Mouse (Mus musculus): ENCODE results near the gene Timm8a1. TPM values are rescaled to one million over a fixed set of nuclear protein-coding genes. Genes with fewer than 3 reads are reported as not detected.
A peak's percentile ranks its signal among the peaks of the same experiment; 100 is the strongest.
"Not testable (repeated sequence)": the region's sequence is repeated elsewhere in the genome, so short reads cannot be mapped to it uniquely, and the experiment has no call there.

The Timm8a1 gene
- polyA plus RNA-seq, 1 experiment from 2014 or later = 105 TPM

DNA sequence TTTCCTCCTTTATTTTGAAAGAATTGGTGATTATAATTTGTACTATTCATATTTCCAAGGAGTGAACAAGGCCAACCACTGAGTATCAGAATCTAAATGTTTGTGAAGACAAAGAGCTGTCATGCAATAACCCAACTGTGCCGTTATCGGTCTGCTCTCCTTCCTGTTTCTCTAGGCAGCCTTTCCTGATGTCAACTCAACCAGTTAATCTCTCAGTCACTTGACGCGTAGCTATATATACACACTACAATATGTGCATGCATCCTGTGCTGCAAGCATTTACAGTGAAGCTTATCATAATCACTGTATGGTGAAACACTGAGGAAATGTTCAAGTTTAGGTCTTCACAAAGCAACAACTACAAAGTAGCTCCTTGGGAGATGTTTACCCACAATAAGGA, 22.7 kb upstream of the Timm8a1 start:
- WGBS = 94% methylated on average over 4 of the region's 4 CpGs
- no peak overlapping the region for H3K27ac ChIP-seq (replicated peaks)
- H3K4me1 ChIP-seq = no peaks in the 10 kb centered on the region
- no peak for DNase-seq (ENCODE audit: low spot score)
- H3K9me3 ChIP-seq (replicated peaks) = no peaks in the 10 kb centered on the region
- no peak overlapping the region for H3K4me3 ChIP-seq
- no peaks in the 10 kb centered on the region for H3K36me3 ChIP-seq
- H3K27me3 ChIP-seq (ENCODE audit: low read depth, poor library complexity, severe bottlenecking) = peaks cover 6% of the 10 kb centered on the region

GRCm38 (mm10) chrX:134554425-134554824, 12.8 kb upstream of the Timm8a1 start:
- 81% methylated on average over 6 of the region's 6 CpGs for WGBS
- H3K27me3 ChIP-seq (ENCODE audit: low read depth, poor library complexity, severe bottlenecking) = no peaks in the 10 kb centered on the region
- no peak overlapping the region for H3K27ac ChIP-seq (replicated peaks)
- H3K36me3 ChIP-seq = no peaks in the 10 kb centered on the region
- no peaks in the 10 kb centered on the region for H3K9me3 ChIP-seq (replicated peaks)
- no peak overlapping the region for H3K4me3 ChIP-seq
- no peak for DNase-seq (ENCODE audit: low spot score)
- no peaks in the 10 kb centered on the region for H3K4me1 ChIP-seq

DNA sequence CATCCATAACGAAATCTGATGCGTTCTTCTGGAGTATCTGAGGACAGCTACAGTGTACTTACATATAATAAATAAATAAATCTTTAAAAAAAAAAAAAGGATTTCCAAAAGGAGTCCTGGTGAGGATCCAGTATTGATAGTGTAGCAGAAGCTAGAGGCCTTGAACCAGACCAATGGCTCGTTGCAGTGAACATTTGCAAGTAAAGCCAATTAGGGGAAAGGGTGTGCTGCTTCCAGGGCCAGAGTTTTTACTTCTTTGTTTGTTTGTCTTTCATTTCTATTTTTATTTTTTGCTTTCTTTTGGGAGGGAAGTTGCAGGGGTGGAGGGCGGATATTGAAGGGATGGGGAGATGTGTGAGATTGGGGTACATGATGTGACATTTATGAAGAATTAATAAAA, 11.7 kb upstream of the Timm8a1 start:
- H3K27me3 ChIP-seq (ENCODE audit: low read depth, poor library complexity, severe bottlenecking) = no peaks in the 10 kb centered on the region
- H3K4me1 ChIP-seq = no peaks in the 10 kb centered on the region
- no peak for DNase-seq (ENCODE audit: low spot score)
- 89% methylated on average over 4 of the region's 4 CpGs for WGBS
- no peaks in the 10 kb centered on the region for H3K36me3 ChIP-seq
- no peak overlapping the region for H3K4me3 ChIP-seq
- H3K27ac ChIP-seq (replicated peaks) = no peak overlapping the region
- H3K9me3 ChIP-seq (replicated peaks) = no peaks in the 10 kb centered on the region

DNA sequence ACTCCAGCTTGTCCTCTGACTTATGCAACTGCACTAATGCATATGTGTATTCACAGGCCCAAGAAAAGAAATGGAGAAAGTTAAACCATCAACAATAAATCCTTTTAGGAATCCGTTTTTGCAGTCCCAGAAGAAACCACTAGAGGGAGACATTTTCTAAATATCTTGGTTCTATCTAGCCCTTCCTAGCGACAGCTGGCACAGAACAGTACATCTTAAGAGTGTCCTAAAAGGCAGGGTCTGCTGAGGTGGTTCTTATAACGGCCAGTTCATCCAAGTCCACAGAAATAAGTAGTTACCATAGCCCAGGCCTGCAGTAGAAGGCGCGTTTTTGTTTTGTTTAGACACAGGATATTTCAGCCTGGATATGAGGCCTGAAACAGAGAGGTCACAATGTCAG, 9.2 kb upstream of the Timm8a1 start:
- no peaks in the 10 kb centered on the region for H3K9me3 ChIP-seq (replicated peaks)
- 22% methylated on average over 5 of the region's 5 CpGs for WGBS
- no peaks in the 10 kb centered on the region for H3K36me3 ChIP-seq
- no peak overlapping the region for H3K27ac ChIP-seq (replicated peaks)
- no peak overlapping the region for H3K4me3 ChIP-seq
- H3K27me3 ChIP-seq (ENCODE audit: low read depth, poor library complexity, severe bottlenecking) = no peaks in the 10 kb centered on the region
- peak; percentile 12 for DNase-seq (ENCODE audit: low spot score)
- no peaks in the 10 kb centered on the region for H3K4me1 ChIP-seq

DNA sequence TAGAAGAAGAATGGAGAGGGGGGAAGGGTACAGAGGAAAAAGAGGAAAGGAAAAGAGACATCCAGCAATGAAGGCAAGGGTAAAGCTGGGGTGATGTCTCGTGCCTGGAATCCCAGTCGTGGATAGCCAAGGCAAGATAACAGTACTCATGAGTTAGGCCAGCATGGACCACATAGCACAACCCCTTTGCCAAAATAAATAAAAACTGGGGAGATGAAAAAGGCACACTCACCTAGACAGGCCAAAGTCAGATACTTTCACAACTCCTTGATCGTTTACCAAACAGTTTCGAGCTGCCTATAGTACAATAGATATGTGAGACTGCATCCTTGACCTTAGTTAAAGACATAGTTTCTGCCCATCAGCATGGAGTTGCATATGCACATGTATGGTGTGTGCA, 5.7 kb upstream of the Timm8a1 start:
- Histone ChIP-seq H3K4me1 (no peaks in the 10 kb centered on the region), H3K36me3 (no peaks in the 10 kb centered on the region), H3K27ac (replicated peaks) (no peak overlapping the region), H3K9me3 (replicated peaks) (no peaks in the 10 kb centered on the region), H3K27me3 (ENCODE audit: low read depth, poor library complexity, severe bottlenecking) (no peaks in the 10 kb centered on the region), H3K4me3 (no peak overlapping the region)
- no peak for DNase-seq (ENCODE audit: low spot score)
- 90% methylated on average over 4 of the region's 4 CpGs for WGBS

GRCm38 (mm10) chrX:134541955-134542308, 267 bp upstream of the Timm8a1 start:
- Histone ChIP-seq H3K9me3 (replicated peaks) (no peaks in the 10 kb centered on the region), H3K27ac (replicated peaks) (peak overlapping the region; percentile 91), H3K27me3 (ENCODE audit: low read depth, poor library complexity, severe bottlenecking) (no peaks in the 10 kb centered on the region; the same call in 1 of the 2 replicates), H3K4me3 (peak overlapping the region; percentile 69), H3K4me1 (no peaks in the 10 kb centered on the region), H3K36me3 (peaks cover 2% of the 10 kb centered on the region; the same call in 1 of the 2 replicates)
- DNase-seq (ENCODE audit: low spot score) = no peak
- 16% methylated on average over 6 of the region's 6 CpGs for whole genome bisulfite sequencing

GRCm38 (mm10) chrX:134540414-134541135, 1.1 kb downstream of the Timm8a1 start:
- no peaks in the 10 kb centered on the region for H3K4me1 ChIP-seq
- H3K36me3 ChIP-seq = peaks cover 15% of the 10 kb centered on the region
- H3K27ac ChIP-seq (replicated peaks) = peak overlapping the region; percentile 91
- no peaks in the 10 kb centered on the region for H3K9me3 ChIP-seq (replicated peaks)
- 24% methylated on average over 12 of the region's 12 CpGs for WGBS
- H3K27me3 ChIP-seq (ENCODE audit: low read depth, poor library complexity, severe bottlenecking) = no peaks in the 10 kb centered on the region; the same call in 1 of the 2 replicates
- peak overlapping the region; percentile 69 for H3K4me3 ChIP-seq
- DNase-seq (ENCODE audit: low spot score) = peak; percentile 18

DNA sequence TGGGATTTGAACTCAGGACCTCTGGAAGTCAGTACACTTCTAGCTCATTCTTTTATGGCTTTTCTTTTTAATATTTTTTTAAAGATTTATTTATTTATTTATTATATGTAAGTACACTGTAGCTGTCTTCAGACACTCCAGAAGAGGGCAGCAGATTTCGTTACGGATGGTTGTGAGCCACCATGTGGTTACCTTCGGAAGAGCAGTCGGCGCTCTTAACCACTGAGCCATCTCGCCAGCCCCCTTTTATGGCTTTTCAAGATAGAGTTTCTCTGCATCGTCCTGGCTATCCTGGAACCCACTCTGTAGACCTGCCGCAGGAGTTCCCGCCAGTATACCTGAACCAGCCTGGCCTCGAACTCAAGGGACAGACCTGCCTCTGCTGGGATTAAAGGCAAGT, 1.9 kb downstream of the Timm8a1 start:
- DNase-seq (ENCODE audit: low spot score); H3K27me3 ChIP-seq (ENCODE audit: low read depth, poor library complexity, severe bottlenecking); H3K9me3 ChIP-seq (replicated peaks); H3K27ac ChIP-seq (replicated peaks); H3K4me1 ChIP-seq: not testable (repeated sequence)
- 91% methylated on average over 10 of the region's 10 CpGs for WGBS
- H3K36me3 ChIP-seq = peaks cover 21% of the 10 kb centered on the region
- peak overlapping the region; percentile 69 for H3K4me3 ChIP-seq

DNA sequence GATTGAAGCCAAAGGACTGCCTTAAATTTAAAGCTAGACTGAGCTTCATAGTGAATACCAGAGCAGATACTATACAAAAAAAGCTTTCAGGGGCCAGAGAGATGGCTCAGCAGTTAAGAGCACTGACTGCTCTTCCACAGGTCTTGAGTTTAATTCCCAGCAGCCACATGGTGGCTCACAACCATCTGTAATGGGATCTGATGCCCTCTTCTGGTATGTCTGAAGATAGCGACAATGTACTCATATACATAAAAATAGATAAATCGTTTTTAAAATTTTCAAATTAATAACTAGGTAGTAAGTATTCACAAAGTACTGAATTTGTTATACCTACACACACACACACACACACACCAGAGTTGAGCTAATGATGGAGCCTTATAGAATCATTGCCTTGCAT, 8.3 kb downstream of the Timm8a1 start:
- WGBS = 78% methylated on average over 2 of the region's 2 CpGs
- no peak for DNase-seq (ENCODE audit: low spot score)
- H3K4me1 ChIP-seq = no peaks in the 10 kb centered on the region
- H3K4me3 ChIP-seq = no peak overlapping the region
- no peaks in the 10 kb centered on the region for H3K27me3 ChIP-seq (ENCODE audit: low read depth, poor library complexity, severe bottlenecking)
- no peak overlapping the region for H3K27ac ChIP-seq (replicated peaks)
- H3K9me3 ChIP-seq (replicated peaks) = no peaks in the 10 kb centered on the region
- H3K36me3 ChIP-seq = peaks cover 25% of the 10 kb centered on the region

DNA sequence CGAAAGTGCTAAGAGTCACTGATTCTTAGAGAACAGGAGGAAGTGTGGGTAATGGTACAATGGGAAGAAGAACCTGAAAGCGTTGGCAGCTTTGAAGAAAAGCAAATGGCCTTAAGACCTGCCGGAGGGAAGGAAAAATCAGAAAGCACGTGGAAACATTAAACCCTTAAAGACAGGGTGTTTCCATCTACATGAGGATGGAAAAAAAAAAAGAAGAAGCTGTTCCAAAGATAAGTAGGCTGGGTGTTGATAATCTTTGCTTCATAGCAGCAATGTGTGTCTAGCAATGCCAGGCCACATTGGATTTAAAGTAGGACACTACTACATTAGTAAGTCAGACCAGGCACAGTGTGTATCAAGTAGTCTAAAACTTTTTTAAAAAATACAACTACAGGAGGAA, 16.4 kb downstream of the Timm8a1 start:
- 83% methylated on average over 4 of the region's 4 CpGs for WGBS
- H3K4me3 ChIP-seq = no peak overlapping the region
- H3K27ac ChIP-seq (replicated peaks) = no peak overlapping the region
- no peaks in the 10 kb centered on the region for H3K4me1 ChIP-seq
- no peaks in the 10 kb centered on the region for H3K36me3 ChIP-seq
- no peak for DNase-seq (ENCODE audit: low spot score)
- H3K9me3 ChIP-seq (replicated peaks) = no peaks in the 10 kb centered on the region
- H3K27me3 ChIP-seq (ENCODE audit: low read depth, poor library complexity, severe bottlenecking) = no peaks in the 10 kb centered on the region

DNA sequence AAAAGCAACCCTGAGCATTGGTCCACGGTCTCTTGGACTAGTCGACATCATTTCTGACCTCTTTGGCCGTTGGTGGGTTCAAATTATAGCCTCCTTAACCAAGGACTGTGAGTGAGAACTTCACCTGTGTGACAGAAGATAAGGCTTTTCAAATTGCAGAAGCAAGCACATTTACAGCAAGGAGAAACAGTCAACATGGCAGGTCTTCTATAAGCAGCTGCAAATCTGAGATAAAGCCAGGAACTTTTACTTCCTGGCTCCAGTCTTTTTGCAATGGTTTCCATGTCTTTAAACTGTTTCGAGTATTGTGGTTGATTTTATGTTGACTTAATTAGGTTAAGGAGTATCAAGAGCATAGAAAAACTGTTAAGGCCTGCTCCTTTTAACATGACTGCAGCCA, 17.9 kb downstream of the Timm8a1 start:
- no peak for DNase-seq (ENCODE audit: low spot score)
- Histone ChIP-seq H3K36me3 (no peaks in the 10 kb centered on the region), H3K4me3 (no peak overlapping the region), H3K4me1 (no peaks in the 10 kb centered on the region), H3K9me3 (replicated peaks) (no peaks in the 10 kb centered on the region), H3K27ac (replicated peaks) (no peak overlapping the region), H3K27me3 (ENCODE audit: low read depth, poor library complexity, severe bottlenecking) (no peaks in the 10 kb centered on the region)
- WGBS = 75% methylated on average over 4 of the region's 4 CpGs

DNA sequence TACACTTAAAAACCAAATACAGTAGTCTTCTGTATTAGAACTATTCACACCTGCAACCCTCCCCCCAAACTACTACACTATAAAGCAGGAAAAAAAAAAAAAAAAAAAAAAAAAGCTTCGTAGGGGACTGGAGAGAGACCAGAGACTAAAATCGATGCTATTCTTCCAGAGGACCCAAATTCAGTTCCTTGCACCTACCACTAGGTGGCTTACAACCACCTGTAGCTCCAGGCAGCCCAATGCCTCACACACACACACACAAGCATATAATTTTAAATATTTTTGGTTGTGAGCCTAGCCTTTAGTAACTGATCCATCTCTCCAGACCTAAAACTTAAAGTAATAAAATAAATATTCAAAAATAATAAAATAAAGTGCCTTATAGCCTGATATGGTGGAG, 32.2 kb downstream of the Timm8a1 start:
- Histone ChIP-seq H3K9me3 (replicated peaks) (no peaks in the 10 kb centered on the region), H3K27ac (replicated peaks) (no peak overlapping the region), H3K4me1 (no peaks in the 10 kb centered on the region), H3K4me3 (no peak overlapping the region), H3K36me3 (no peaks in the 10 kb centered on the region), H3K27me3 (ENCODE audit: low read depth, poor library complexity, severe bottlenecking) (peaks cover 4% of the 10 kb centered on the region; the same call in 1 of the 2 replicates)
- no peak for DNase-seq (ENCODE audit: low spot score)
- 10% methylated on average over 1 of the region's 2 CpGs for WGBS

DNA sequence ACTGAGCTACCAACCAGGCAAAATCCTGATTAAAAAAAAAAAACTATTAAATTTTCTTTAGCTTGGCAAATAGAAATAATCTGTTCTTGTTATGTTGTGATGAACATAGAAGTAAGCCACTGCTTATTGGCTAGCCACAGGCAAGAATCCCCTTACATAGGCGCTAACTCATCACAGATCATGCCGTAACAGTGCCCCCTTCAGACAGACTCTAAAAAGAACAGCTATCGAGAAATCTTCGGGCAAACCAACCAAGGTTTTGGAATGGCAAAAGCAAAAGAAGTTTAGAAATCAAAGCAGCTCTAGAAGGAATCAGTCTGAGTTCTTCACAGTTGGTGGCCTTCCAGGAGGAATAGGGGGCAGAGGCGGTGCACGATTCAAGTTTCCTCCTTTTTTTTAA, 33.7 kb downstream of the Timm8a1 start:
- Histone ChIP-seq H3K27me3 (ENCODE audit: low read depth, poor library complexity, severe bottlenecking) (no peaks in the 10 kb centered on the region), H3K27ac (replicated peaks) (no peak overlapping the region), H3K9me3 (replicated peaks) (no peaks in the 10 kb centered on the region), H3K4me1 (no peaks in the 10 kb centered on the region), H3K36me3 (no peaks in the 10 kb centered on the region), H3K4me3 (no peak overlapping the region)
- DNase-seq (ENCODE audit: low spot score) = no peak
- WGBS = 71% methylated on average over 6 of the region's 6 CpGs

- no peak overlapping the region for H3K27ac ChIP-seq (replicated peaks)
- 86% methylated on average over 8 of the region's 8 CpGs for WGBS
- no peak overlapping the region for H3K4me3 ChIP-seq
- H3K27me3 ChIP-seq (ENCODE audit: low read depth, poor library complexity, severe bottlenecking) = no peaks in the 10 kb centered on the region
- H3K9me3 ChIP-seq (replicated peaks) = no peaks in the 10 kb centered on the region
- no peak for DNase-seq (ENCODE audit: low spot score)
- H3K4me1 ChIP-seq = no peaks in the 10 kb centered on the region
- no peaks in the 10 kb centered on the region for H3K36me3 ChIP-seq
Measured at GRCm38 (mm10) chrX:134500651-134501050, 41.0 kb downstream of the Timm8a1 start.
